Mouse (Mus musculus) hindbrain, embryonic 13.5 days (tissue): ENCODE data around the gene Sdcbp2. TPM values are rescaled to one million over a fixed set of nuclear protein-coding genes. Genes with fewer than 3 reads are reported as not detected.
"Not testable (repeated sequence)": the region's sequence is repeated elsewhere in the genome, so short reads cannot be mapped to it uniquely, and the experiment has no call there.

Experiments
- ATAC-seq: fragments of 200-750 bp; cut with Nextera tagmentation; 2 replicates; pipeline ENCODE4 v1.8.0; 2017; ENCODE audit warnings: moderate TSS enrichment; ENCODE audit not compliant: low FRiP score
- H3K27ac ChIP-seq: fragments of 300-500 bp; sonication (generic); 2 replicates; pipeline ENCODE4 v1.5.1; 2015; ENCODE audit warnings: inconsistent platforms, mild to moderate bottlenecking, moderate library complexity
- H3K27me3 ChIP-seq: fragments of 300-500 bp; sonication (generic); 2 replicates; pipeline ENCODE4 v1.6.1; 2015; ENCODE audit warnings: mild to moderate bottlenecking, inconsistent platforms
- H3K36me3 ChIP-seq: fragments of 300-500 bp; sonication (generic); 2 replicates; pipeline ENCODE4 v1.6.1; 2015; ENCODE audit warnings: mild to moderate bottlenecking, inconsistent platforms
- H3K4me1 ChIP-seq: fragments of 300-500 bp; sonication (generic); replicated peaks from 2 replicates; pipeline ENCODE4 v1.6.1; 2015; ENCODE audit warnings: inconsistent platforms
- H3K4me2 ChIP-seq: fragments of 300-500 bp; sonication (generic); 2 replicates; pipeline ENCODE4 v1.6.1; 2015; ENCODE audit warnings: inconsistent platforms, mild to moderate bottlenecking, moderate library complexity
- H3K4me3 ChIP-seq: fragments of 300-500 bp; sonication (generic); 2 replicates; pipeline ENCODE4 v1.5.1; 2015; ENCODE audit warnings: mild to moderate bottlenecking, inconsistent platforms
- H3K9ac ChIP-seq: fragments of 300-500 bp; sonication (generic); 2 replicates; pipeline ENCODE4 v1.6.1; 2015; ENCODE audit warnings: mild to moderate bottlenecking, inconsistent platforms
- H3K9me3 ChIP-seq: fragments of 300-500 bp; sonication (generic); 2 replicates; pipeline ENCODE4 v1.6.1; 2016; ENCODE audit warnings: inconsistent platforms
- WGBS: fragments of 180-500 bp; shearing (Covaris S2); methylation state at CpG from one replicate; pipeline ENCODE4 v1.1.7; 2015; 5-methylcytosine and 5-hydroxymethylcytosine counted together
- polyA plus RNA-seq: library from polyadenylated mRNA; unstranded; fragments of >200 nt; fragmentation: Nextera tagmentation; extraction: Ambion mirVana; gene quantifications from 2 replicates; pipeline ENCODE4 v1.2.1, GENCODE M21; 2015

Gene Sdcbp2
- polyA plus RNA-seq, 1 experiment from 2014 or later, result 0.90 TPM

- not testable (repeated sequence) for H3K27ac ChIP-seq, H3K4me2 ChIP-seq, H3K9ac ChIP-seq, H3K36me3 ChIP-seq, H3K4me3 ChIP-seq, H3K27me3 ChIP-seq, H3K9me3 ChIP-seq, ATAC-seq
- peaks cover 13% of the 10 kb centered on the region; the same call in 1 of the 2 replicates for H3K4me1 ChIP-seq
- 90% methylated on average over 6 of the region's 8 CpGs for WGBS
Measured at GRCm38 (mm10) chr2:151615779-151616178, 43.4 kb downstream of the Sdcbp2 start.

- Histone ChIP-seq H3K27ac (no peak overlapping the region), H3K27me3 (no peaks in the 10 kb centered on the region), H3K9ac (no peak overlapping the region), H3K9me3 (no peaks in the 10 kb centered on the region), H3K4me3 (no peak overlapping the region), H3K4me2 (no peak overlapping the region), H3K4me1 (peaks cover 13% of the 10 kb centered on the region; the same call in 1 of the 2 replicates), H3K36me3 (peaks cover 1% of the 10 kb centered on the region; the same call in 1 of the 2 replicates)
- no peak for ATAC-seq
- 85% methylated on average over 6 of the region's 6 CpGs for WGBS
Measured at GRCm38 (mm10) chr2:151616551-151617329, 44.3 kb downstream of the Sdcbp2 start.

GRCm38 (mm10) chr2:151623776-151624175 is 51.4 kb downstream of the Sdcbp2 start:
- H3K27me3 ChIP-seq, result no peaks in the 10 kb centered on the region
- no peaks in the 10 kb centered on the region for H3K9me3 ChIP-seq
- H3K4me3 ChIP-seq, result no peak overlapping the region
- H3K9ac ChIP-seq, result no peak overlapping the region
- WGBS, result 77% methylated on average over 3 of the region's 3 CpGs
- H3K36me3 ChIP-seq, result peaks cover 14% of the 10 kb centered on the region
- ATAC-seq, result no peak
- peaks cover 7% of the 10 kb centered on the region; the same call in 1 of the 2 replicates for H3K4me1 ChIP-seq
- H3K27ac ChIP-seq, result no peak overlapping the region
- no peak overlapping the region for H3K4me2 ChIP-seq

GRCm38 (mm10) chr2:151626296-151626695 is 53.9 kb downstream of the Sdcbp2 start:
- H3K27ac ChIP-seq, result no peak overlapping the region
- no peak overlapping the region for H3K4me2 ChIP-seq
- no peak overlapping the region for H3K4me3 ChIP-seq
- peaks cover 14% of the 10 kb centered on the region for H3K36me3 ChIP-seq
- peaks cover 10% of the 10 kb centered on the region for H3K27me3 ChIP-seq
- ATAC-seq, result no peak
- peaks cover 27% of the 10 kb centered on the region for H3K4me1 ChIP-seq
- H3K9ac ChIP-seq, result no peak overlapping the region
- 93% methylated on average over 7 of the region's 7 CpGs for WGBS
- no peaks in the 10 kb centered on the region for H3K9me3 ChIP-seq

- peaks cover 13% of the 10 kb centered on the region for H3K27me3 ChIP-seq
- WGBS, result 88% methylated on average over 3 of the region's 3 CpGs
- ATAC-seq, result no peak
- H3K9ac ChIP-seq, result no peak overlapping the region
- H3K4me3 ChIP-seq, result no peak overlapping the region
- H3K36me3 ChIP-seq, result peaks cover 6% of the 10 kb centered on the region; the same call in 1 of the 2 replicates
- H3K9me3 ChIP-seq, result no peaks in the 10 kb centered on the region
- no peak overlapping the region for H3K27ac ChIP-seq
- H3K4me2 ChIP-seq, result no peak overlapping the region
- peaks cover 33% of the 10 kb centered on the region for H3K4me1 ChIP-seq
Measured at GRCm38 (mm10) chr2:151628011-151628410, 55.6 kb downstream of the Sdcbp2 start.

GRCm38 (mm10) chr2:151629310-151629709 is 56.9 kb downstream of the Sdcbp2 start:
- H3K4me1 ChIP-seq, result peaks cover 36% of the 10 kb centered on the region
- no peaks in the 10 kb centered on the region for H3K9me3 ChIP-seq
- peak overlapping the region; percentile 51; the same call in 1 of the 2 replicates for H3K9ac ChIP-seq
- peaks cover 24% of the 10 kb centered on the region for H3K27me3 ChIP-seq
- H3K4me3 ChIP-seq, result no peak overlapping the region
- H3K27ac ChIP-seq, result 0 out of 2 replicates have a peak overlapping the region, but pooled peaks have one; percentile 58
- peak overlapping the region; percentile 11; the same call in 1 of the 2 replicates for H3K4me2 ChIP-seq
- ATAC-seq, result no peak
- 59% methylated on average over 7 of the region's 7 CpGs for WGBS
- 0 out of 2 replicates have a peak, but pooled peaks cover 3% of the 10 kb centered on the region for H3K36me3 ChIP-seq

- WGBS, result 2% methylated on average over 22 of the region's 22 CpGs
Measured at GRCm38 (mm10) chr2:151631406-151632158, 59.2 kb downstream of the Sdcbp2 start.

GRCm38 (mm10) chr2:151632159-151632814 is 59.9 kb downstream of the Sdcbp2 start, which contains the start of gene Snph:
Snph (minus strand) TSS chr2:151632593.
- ATAC-seq, result peak; percentile 94
- H3K4me1 ChIP-seq, result peaks cover 36% of the 10 kb centered on the region
- H3K27ac ChIP-seq, result peak within 1 kb of the TSS; percentile 91
- H3K27me3 ChIP-seq, result peaks cover 24% of the 10 kb centered on the region
- no peaks in the 10 kb centered on the region for H3K36me3 ChIP-seq
- WGBS, result under 1% methylated on average over 44 of the region's 47 CpGs
- H3K4me2 ChIP-seq, result peak within 1 kb of the TSS; percentile 77
- H3K4me3 ChIP-seq, result peak within 1 kb of the TSS; percentile 67
- no peaks in the 10 kb centered on the region for H3K9me3 ChIP-seq
- H3K9ac ChIP-seq, result peak within 1 kb of the TSS; percentile 89

More at GRCm38 (mm10) chr2:151631406-151632158, 59.2 kb downstream of the Sdcbp2 start:
- peak; percentile 9 for ATAC-seq
- H3K27ac ChIP-seq, result peak overlapping the region; percentile 91
- H3K4me2 ChIP-seq, result peak overlapping the region; percentile 77
- H3K9me3 ChIP-seq, result no peaks in the 10 kb centered on the region
- peaks cover 36% of the 10 kb centered on the region for H3K4me1 ChIP-seq
- peak overlapping the region; percentile 67 for H3K4me3 ChIP-seq
- H3K36me3 ChIP-seq, result 0 out of 2 replicates have a peak, but pooled peaks cover under 1% of the 10 kb centered on the region
- peak overlapping the region; percentile 89 for H3K9ac ChIP-seq
- peaks cover 24% of the 10 kb centered on the region for H3K27me3 ChIP-seq

GRCm38 (mm10) chr2:151632982-151633381 is 60.6 kb downstream of the Sdcbp2 start:
- Histone ChIP-seq H3K9ac (no peak overlapping the region), H3K4me1 (peaks cover 36% of the 10 kb centered on the region), H3K4me3 (peak overlapping the region; percentile 67; the same call in 1 of the 2 replicates), H3K36me3 (no peaks in the 10 kb centered on the region), H3K9me3 (no peaks in the 10 kb centered on the region), H3K4me2 (peak overlapping the region; percentile 77), H3K27me3 (peaks cover 24% of the 10 kb centered on the region), H3K27ac (no peak overlapping the region)
- ATAC-seq, result no peak
- 39% methylated on average over 5 of the region's 5 CpGs for WGBS

GRCm38 (mm10) chr2:151634903-151635302 is 62.5 kb downstream of the Sdcbp2 start:
- no peaks in the 10 kb centered on the region for H3K9me3 ChIP-seq
- no peak overlapping the region for H3K4me3 ChIP-seq
- ATAC-seq, result no peak
- peaks cover 24% of the 10 kb centered on the region for H3K27me3 ChIP-seq
- no peak overlapping the region for H3K27ac ChIP-seq
- H3K4me1 ChIP-seq, result peaks cover 23% of the 10 kb centered on the region
- no peak overlapping the region for H3K4me2 ChIP-seq
- 28% methylated on average over 2 of the region's 2 CpGs for WGBS
- no peak overlapping the region for H3K9ac ChIP-seq
- H3K36me3 ChIP-seq, result no peaks in the 10 kb centered on the region

GRCm38 (mm10) chr2:151635362-151636014 is 63.1 kb downstream of the Sdcbp2 start:
- Histone ChIP-seq H3K36me3 (no peaks in the 10 kb centered on the region), H3K27ac (no peak overlapping the region), H3K4me2 (no peak overlapping the region), H3K4me1 (peaks cover 17% of the 10 kb centered on the region), H3K9ac (no peak overlapping the region), H3K9me3 (no peaks in the 10 kb centered on the region), H3K27me3 (peaks cover 21% of the 10 kb centered on the region), H3K4me3 (no peak overlapping the region)
- no peak for ATAC-seq
- 64% methylated on average over 9 of the region's 9 CpGs for WGBS
